Mouse (Mus musculus) embryonic fibroblast, embryonic 13.5 days (primary cell): ENCODE measurements around the gene Dspp. TPM values are rescaled to one million over a fixed set of nuclear protein-coding genes. Genes with fewer than 3 reads are reported as not detected.

Source experiments
- H3K27ac ChIP-seq: 2 replicates; pipeline ENCODE4 v1.5.1; 2012; ENCODE audit warnings: low read length, control low read depth, inconsistent platforms; ENCODE audit not compliant: insufficient read depth
- H3K4me1 ChIP-seq: 2 replicates; pipeline ENCODE4 v1.6.1; 2011; ENCODE audit warnings: low read length; ENCODE audit not compliant: control insufficient read depth, insufficient read depth
- H3K4me3 ChIP-seq: 2 replicates; pipeline ENCODE4 v1.5.1; 2011; ENCODE audit warnings: mild to moderate bottlenecking, control low read depth, low read length; ENCODE audit not compliant: insufficient read depth
- CTCF ChIP-seq: IDR thresholded peaks from 2 replicates; pipeline ENCODE4 v1.5.1; 2011; ENCODE audit warnings: mild to moderate bottlenecking, control low read depth, low read length, moderate library complexity, borderline replicate concordance; ENCODE audit not compliant: insufficient read depth
- POLR2A ChIP-seq: IDR thresholded peaks from 2 replicates; pipeline ENCODE4 v1.6.1; 2011; ENCODE audit warnings: low read depth, mild to moderate bottlenecking, control low read depth, low read length, moderate library complexity
- polyA plus RNA-seq: library from polyadenylated mRNA; stranded (reverse); fragments of >200 nt; gene quantifications from 2 replicates; pipeline ENCODE4 v1.2.4, GENCODE M21; 2011; ENCODE audit warnings: low read depth; ENCODE audit not compliant: missing spikeins, insufficient read length

Dspp gene
- polyA plus RNA-seq, 1 experiment: not detected

DNA sequence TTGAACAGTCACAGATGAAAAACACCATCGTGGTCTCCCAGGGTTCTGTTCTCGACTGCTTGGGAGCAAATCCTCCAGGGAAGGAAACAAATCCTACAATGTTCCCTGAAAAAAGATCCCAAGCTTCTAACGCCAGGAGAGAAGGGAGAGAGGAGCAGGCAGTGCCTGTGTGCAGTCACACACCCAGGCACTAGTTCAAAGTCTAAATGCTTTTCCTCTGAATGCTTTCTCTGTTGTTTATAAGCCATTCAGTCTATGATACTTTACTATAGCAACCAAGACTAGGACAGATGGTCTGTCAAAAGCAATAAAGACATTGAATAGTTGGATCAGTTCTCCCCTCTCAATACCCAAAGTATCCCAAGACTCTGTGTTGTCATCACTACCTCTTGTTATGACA lies 16.8 kb downstream of the Dspp start:
- H3K4me1 ChIP-seq: no peaks in the 10 kb centered on the region
- peak overlapping the region; percentile 47 for H3K27ac ChIP-seq
- no peak overlapping the region for H3K4me3 ChIP-seq
- no peak for TF ChIP-seq CTCF
- TF ChIP-seq POLR2A: no peak

DNA sequence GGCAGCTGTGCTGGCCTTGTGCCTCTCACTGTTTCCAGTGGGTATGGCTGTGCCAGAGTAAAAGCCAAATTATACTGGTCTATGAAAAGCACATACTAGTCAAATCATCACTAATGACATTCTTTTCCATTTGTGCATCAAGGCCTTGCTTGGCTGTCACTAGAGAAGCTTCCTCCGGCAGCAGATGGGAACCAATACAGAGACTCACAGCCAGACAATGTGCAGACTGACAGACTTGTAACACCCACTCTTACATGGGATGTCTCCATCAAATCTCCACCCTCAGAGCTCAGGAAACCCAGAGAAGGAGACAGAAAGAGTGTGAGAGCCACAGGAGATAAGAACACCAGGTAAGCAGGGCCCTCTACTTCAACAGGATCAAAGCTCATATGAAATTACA lies 24.6 kb downstream of the Dspp start:
- H3K4me3 ChIP-seq: no peak overlapping the region
- H3K27ac ChIP-seq: no peak overlapping the region
- TF ChIP-seq CTCF (no peak), POLR2A (no peak)
- H3K4me1 ChIP-seq: no peaks in the 10 kb centered on the region

DNA sequence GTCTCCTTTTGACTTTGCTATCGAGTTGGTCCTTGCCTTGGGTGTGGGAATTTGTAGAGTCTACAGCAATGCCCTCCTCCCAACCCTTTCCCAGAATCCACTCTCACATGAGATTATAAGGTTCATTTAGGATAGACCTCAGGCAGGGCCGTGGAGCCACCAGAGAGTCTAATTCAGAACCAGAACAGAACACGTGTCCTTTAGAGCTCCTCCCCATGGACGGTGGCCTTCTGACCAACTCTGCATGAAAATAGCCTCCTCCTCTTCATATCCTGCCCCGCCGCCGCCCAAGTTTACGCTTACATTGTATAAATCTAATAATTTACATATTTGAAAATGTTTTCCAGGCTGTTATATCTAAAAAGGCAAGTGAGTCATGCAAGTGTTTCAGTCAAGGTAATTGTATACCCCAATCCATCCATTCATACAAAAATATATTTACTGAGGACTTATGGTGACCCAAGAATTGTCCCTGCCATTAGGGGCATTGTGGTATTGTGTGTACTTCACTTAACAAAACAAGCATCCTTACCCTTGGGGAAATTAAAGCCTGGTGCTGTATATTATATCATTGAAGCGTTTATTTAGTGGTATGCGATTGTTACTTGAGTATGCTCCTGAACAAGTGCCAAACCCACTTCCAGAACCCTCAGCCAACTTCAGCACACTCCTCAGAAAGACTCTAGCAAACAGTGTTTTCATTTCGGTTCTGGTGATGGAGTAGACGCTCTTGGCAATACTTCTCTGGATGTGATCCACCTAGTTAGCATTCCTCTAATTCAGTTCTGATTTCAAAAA lies 30.8 kb downstream of the Dspp start:
- H3K4me3 ChIP-seq: no peak overlapping the region
- TF ChIP-seq POLR2A (no peak), CTCF (no peak)
- H3K4me1 ChIP-seq: no peaks in the 10 kb centered on the region
- no peak overlapping the region for H3K27ac ChIP-seq

DNA sequence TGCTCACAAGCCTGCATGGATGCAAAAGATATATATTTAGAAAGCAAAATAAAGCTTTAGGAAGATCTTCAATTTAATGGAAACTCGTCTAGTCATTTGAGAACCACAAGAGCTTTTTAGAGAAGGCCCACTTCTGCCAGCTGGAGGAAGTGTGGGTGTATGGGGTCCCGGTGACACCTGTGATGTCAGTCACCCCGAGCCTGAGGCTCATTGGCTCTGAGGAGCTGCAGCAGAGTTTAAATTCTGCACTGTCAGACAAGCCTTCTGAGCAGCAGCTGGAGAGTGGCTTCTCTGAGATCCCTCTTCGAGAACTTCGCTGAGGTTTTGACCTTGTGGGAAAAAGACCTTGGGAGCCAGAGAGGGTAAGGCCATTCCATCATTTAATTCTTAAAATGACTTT lies 31.8 kb downstream of the Dspp start, which contains the start of gene Dmp1:
Dmp1 (plus strand) TSS at position 263 of the 400 bp plus-strand sequence.
- no peak for TF ChIP-seq CTCF
- no peak for TF ChIP-seq POLR2A
- H3K4me1 ChIP-seq: no peaks in the 10 kb centered on the region
- H3K27ac ChIP-seq: no peak within 1 kb of the TSS
- no peak within 1 kb of the TSS for H3K4me3 ChIP-seq

DNA sequence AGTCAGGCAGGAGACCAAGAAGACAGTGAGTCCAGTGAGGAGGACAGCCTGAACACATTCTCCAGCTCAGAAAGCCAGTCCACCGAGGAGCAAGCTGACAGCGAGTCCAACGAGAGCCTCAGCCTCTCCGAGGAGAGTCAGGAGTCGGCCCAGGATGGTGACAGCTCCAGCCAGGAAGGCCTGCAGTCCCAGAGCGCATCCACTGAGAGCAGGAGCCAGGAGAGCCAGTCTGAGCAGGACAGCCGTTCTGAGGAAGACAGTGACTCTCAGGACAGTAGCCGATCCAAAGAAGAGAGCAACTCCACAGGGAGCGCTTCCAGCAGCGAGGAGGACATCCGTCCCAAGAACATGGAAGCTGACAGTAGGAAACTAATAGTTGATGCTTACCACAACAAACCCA lies 42.0 kb downstream of the Dspp start:
- Histone ChIP-seq H3K27ac (no peak overlapping the region), H3K4me3 (no peak overlapping the region), H3K4me1 (peaks cover 3% of the 10 kb centered on the region; the same call in 1 of the 2 replicates)
- TF ChIP-seq POLR2A: no peak
- TF ChIP-seq CTCF: no peak

DNA sequence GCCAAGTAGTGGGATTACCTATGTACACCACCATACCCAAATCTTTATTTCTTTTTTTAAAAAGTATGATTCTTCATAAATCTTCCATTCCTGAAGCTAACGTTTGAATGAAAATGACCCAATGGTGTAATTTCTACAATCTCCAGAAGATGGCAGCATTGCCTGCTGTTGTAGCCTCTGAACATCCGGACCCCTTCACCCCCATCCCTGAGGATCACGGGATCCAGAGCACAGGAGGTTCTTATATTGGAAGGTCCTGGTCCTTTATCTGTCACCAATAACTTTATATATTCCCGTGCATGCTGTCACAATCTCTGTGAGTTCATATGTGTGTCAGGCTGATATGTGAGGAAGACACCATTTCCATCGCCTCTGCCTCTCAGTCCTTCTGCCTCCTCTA lies 48.4 kb downstream of the Dspp start:
- Histone ChIP-seq H3K4me1 (no peaks in the 10 kb centered on the region), H3K4me3 (no peak overlapping the region), H3K27ac (no peak overlapping the region)
- TF ChIP-seq POLR2A (no peak), CTCF (peak; percentile 28; the same call in 1 of the 2 replicates)

DNA sequence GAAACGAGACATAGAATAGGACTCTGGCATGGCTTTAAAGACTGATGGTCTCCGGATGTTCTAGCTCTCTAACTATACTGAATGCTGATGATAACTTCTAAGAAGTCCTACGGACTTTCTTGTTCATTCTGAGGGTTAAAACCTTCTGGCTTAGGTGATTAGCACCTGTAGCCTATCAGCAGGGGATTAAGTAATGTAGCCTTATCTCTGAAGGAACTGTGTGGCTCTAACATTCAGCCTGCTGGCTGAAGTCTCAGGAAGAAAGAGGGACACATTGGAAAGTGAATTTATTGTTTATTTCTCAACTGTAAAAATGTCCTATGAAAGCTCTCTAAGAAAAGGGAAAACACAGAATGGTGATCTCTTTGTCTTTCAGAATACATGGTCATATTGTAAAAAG lies 53.8 kb downstream of the Dspp start:
- no peak overlapping the region for H3K4me3 ChIP-seq
- no peaks in the 10 kb centered on the region for H3K4me1 ChIP-seq
- TF ChIP-seq POLR2A: no peak
- TF ChIP-seq CTCF: no peak
- no peak overlapping the region for H3K27ac ChIP-seq

DNA sequence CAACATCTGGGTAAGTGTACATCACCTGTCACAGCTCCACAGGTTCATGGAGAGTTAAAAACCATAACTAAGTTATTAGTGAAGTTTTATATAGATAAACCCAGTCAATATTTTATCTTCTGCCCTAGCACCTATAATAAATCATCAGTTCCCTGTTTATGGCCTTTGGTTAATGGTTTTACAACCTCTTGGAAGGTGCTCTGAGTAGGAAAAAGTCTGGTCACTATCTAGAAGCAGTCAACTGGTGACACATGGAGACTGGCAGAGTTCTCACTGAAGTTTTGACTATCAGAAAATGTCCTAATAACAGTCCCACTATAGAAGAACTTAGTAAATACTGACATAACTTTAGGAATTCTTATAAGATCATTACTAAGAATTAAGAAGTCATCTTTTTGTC lies 54.2 kb downstream of the Dspp start:
- TF ChIP-seq POLR2A (no peak), CTCF (no peak)
- Histone ChIP-seq H3K27ac (no peak overlapping the region), H3K4me3 (no peak overlapping the region), H3K4me1 (no peaks in the 10 kb centered on the region)

DNA sequence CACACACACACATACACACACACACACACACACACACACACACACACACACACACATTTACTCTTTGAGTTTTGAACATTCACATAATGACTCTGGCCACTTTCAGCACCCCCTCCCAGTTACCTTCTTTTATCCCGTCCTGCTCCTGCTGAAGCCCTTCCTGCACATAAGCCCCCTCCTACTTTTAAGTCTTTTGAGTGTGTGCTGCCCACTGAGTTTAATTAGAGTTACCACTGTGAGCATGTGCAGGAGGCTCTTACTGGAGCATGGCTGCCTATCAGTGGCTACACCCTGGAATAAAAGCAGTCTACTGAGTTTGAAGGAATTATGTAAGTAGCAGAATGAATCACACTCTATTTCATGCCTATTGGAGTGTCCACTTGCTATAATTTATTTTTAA lies 58.0 kb downstream of the Dspp start:
- H3K4me3 ChIP-seq: no peak overlapping the region
- no peaks in the 10 kb centered on the region for H3K4me1 ChIP-seq
- TF ChIP-seq CTCF (no peak), POLR2A (no peak)
- H3K27ac ChIP-seq: no peak overlapping the region

Other genes with a start within 250 kb of the Dspp start
- not detected in 2 replicates for gene Hsd17b13, start 193.3 kb upstream of the Dspp start, polyA plus RNA-seq
- gene Hsd17b11, start 148.8 kb upstream of the Dspp start, polyA plus RNA-seq: 36.9 and 39.7 TPM in 2 replicates
- 32.8 and 35.1 TPM in 2 replicates for gene Nudt9, start 124.4 kb upstream of the Dspp start, polyA plus RNA-seq
- not detected in 2 replicates for gene Gm17660, start 93.1 kb upstream of the Dspp start, polyA plus RNA-seq
- gene Sparcl1, start 57.0 kb upstream of the Dspp start, polyA plus RNA-seq: 1.8 and 4.1 TPM in 2 replicates
- 0.25 TPM in 1 of 2 replicates, not detected in the other for gene Dmp1, start 31.9 kb downstream of the Dspp start, polyA plus RNA-seq
- gene Ibsp, start 128.5 kb downstream of the Dspp start, polyA plus RNA-seq: not detected in 2 replicates
- not detected in 2 replicates for gene Mepe, start 154.6 kb downstream of the Dspp start, polyA plus RNA-seq